18 mouse cellular contexts compared by ENCODE assay signal in genomic region chr11:60864166-60864565, GRCm38 (mm10). TPM values are rescaled to one million over a fixed set of nuclear protein-coding genes. Genes with fewer than 3 reads are reported as not detected.
DNase-seq lines count a peak whose midpoint lies in the region; ATAC-seq and TF ChIP-seq lines count a peak whose summit lies in the region.
"Had no signal": no experiment of that assay in that cellular context is flagged by ENCODE, and none has a peak within 500 bp of the region (broad histone marks: within the 10 kb centered on the region; RNA-seq: fewer than 3 reads in every experiment).

No protein-coding gene starts in this region.

- H3K4me1 ChIP-seq in heart, embryonic 12.5 days (replicated peaks) = peaks cover 58% of the 10 kb centered on the region
- peaks cover 5% of the 10 kb centered on the region; the same call in 1 of the 2 replicates for H3K4me1 ChIP-seq in lung, postnatal 0 days (ENCODE audit: insufficient read depth, low read depth, low read length)
- H3K4me1 ChIP-seq: forebrain, embryonic 13.5 days had no signal

- H3K9ac ChIP-seq in heart, embryonic 12.5 days = peak overlapping the region; percentile 3; the same call in 1 of the 2 replicates
- no peak overlapping the region for H3K9ac ChIP-seq in lung, postnatal 0 days (replicated peaks; ENCODE audit: low read depth)
- H3K9ac ChIP-seq: embryonic facial prominence, embryonic 13.5 days; forebrain, embryonic 13.5 days; forebrain, postnatal 0 days; hindbrain, embryonic 15.5 days; kidney, embryonic 15.5 days had no signal

- WGBS in heart, embryonic 12.5 days = 81% methylated on average over 2 of the region's 2 CpGs
- WGBS in lung, postnatal 0 days = 66% methylated on average over 2 of the region's 2 CpGs

- H3K4me2 ChIP-seq in heart, embryonic 12.5 days = no peak overlapping the region
- H3K4me2 ChIP-seq in lung, postnatal 0 days (replicated peaks; ENCODE audit: low read depth, low read length) = no peak overlapping the region
- H3K4me2 ChIP-seq: embryonic facial prominence, embryonic 13.5 days; forebrain, embryonic 13.5 days; hindbrain, embryonic 15.5 days; kidney, embryonic 15.5 days had no signal

- peak overlapping the region; percentile 63; the same call in 1 of the 2 replicates for H3K27ac ChIP-seq in heart, embryonic 12.5 days (ENCODE audit: poor library complexity, severe bottlenecking)
- H3K27ac ChIP-seq in lung, postnatal 0 days (ENCODE audit: low read length) = no peak overlapping the region
- H3K27ac ChIP-seq: embryonic facial prominence, embryonic 13.5 days; forebrain, embryonic 13.5 days; hindbrain, embryonic 15.5 days; kidney, embryonic 15.5 days had no signal

- no peaks in the 10 kb centered on the region for H3K27me3 ChIP-seq in heart, embryonic 12.5 days (replicated peaks)
- no peaks in the 10 kb centered on the region for H3K27me3 ChIP-seq in lung, postnatal 0 days (replicated peaks; ENCODE audit: insufficient read depth, low read length)
- H3K27me3 ChIP-seq: CH12.LX; embryonic facial prominence, embryonic 13.5 days; forebrain, embryonic 13.5 days; hindbrain, embryonic 15.5 days; kidney, embryonic 15.5 days had no signal

- no peak overlapping the region for H3K4me3 ChIP-seq in heart, embryonic 12.5 days
- H3K4me3 ChIP-seq in lung, postnatal 0 days (ENCODE audit: low read depth, low read length) = no peak overlapping the region
- H3K4me3 ChIP-seq: embryonic facial prominence, embryonic 13.5 days; forebrain, embryonic 13.5 days; hindbrain, embryonic 15.5 days; kidney, embryonic 15.5 days had no signal

- peaks cover 57% of the 10 kb centered on the region for H3K36me3 ChIP-seq in heart, embryonic 12.5 days
- peaks cover 5% of the 10 kb centered on the region; the same call in 1 of the 2 replicates for H3K36me3 ChIP-seq in lung, postnatal 0 days (ENCODE audit: insufficient read depth, low read length)

- H3K9me3 ChIP-seq in heart, embryonic 12.5 days (replicated peaks) = no peaks in the 10 kb centered on the region
- no peaks in the 10 kb centered on the region for H3K9me3 ChIP-seq in lung, postnatal 0 days (ENCODE audit: low read length)
- H3K9me3 ChIP-seq: embryonic facial prominence, embryonic 13.5 days; forebrain, embryonic 13.5 days; hindbrain, embryonic 15.5 days; kidney, embryonic 15.5 days had no signal

- ATAC-seq in heart, embryonic 12.5 days (ENCODE audit: insufficient number of reproducible peaks, low FRiP score) = no peak
- peak; percentile 41 for ATAC-seq in lung, postnatal 0 days
- ATAC-seq: forebrain, embryonic 13.5 days; forebrain, postnatal 0 days; intestine, embryonic 16.5 days had no signal

- TF ChIP-seq CTCF in lung, postnatal 0 days (IDR thresholded peaks at IDR 0.05) = no peak

- peak; percentile 31 to 36 for DNase-seq in cerebellum, postnatal 36 days
- no peak for DNase-seq in cerebellum, adult 9-10 months
- DNase-seq in heart, adult 18-20 months = no peak
- DNase-seq in lung, postnatal 0 days (ENCODE audit: low spot score) = no peak
- no peak for DNase-seq in lung, postnatal 4 days
- DNase-seq in R1 (ENCODE audit: low read depth, low spot score) = peak; percentile 32
- no peak for DNase-seq in thymus, postnatal 25 days
- DNase-seq: cerebellum, adult 11 months; forebrain, postnatal 0 days; gastrocnemius, postnatal 36 days; kidney, adult 2 months had no signal

- TF ChIP-seq EP300 in lung, postnatal 0 days (IDR thresholded peaks at IDR 0.05) = no peak

RNA-seq across cellular contexts. Expression of gene Tmem11, which starts 14.9 kb away (rescaled TPM):
- 52.6 and 53.9 TPM in 2 replicates for polyA plus RNA-seq in heart, embryonic 12.5 days (2016; fragmentation: Nextera tagmentation; extraction: Ambion mirVana)
- total RNA-seq in heart, adult 18-20 months (2021) = 10 to 100 TPM; 28.9 to 29.6 TPM
- 45.3 and 48.4 TPM in 2 replicates for polyA plus RNA-seq in lung, postnatal 0 days (2015; fragmentation: Nextera tagmentation; extraction: Ambion mirVana)

RNA-seq across cellular contexts. Expression of gene Dhrs7b, which starts 33.7 kb away (rescaled TPM):
- 31.6 and 33.4 TPM in 2 replicates for polyA plus RNA-seq in heart, embryonic 12.5 days (2016; fragmentation: Nextera tagmentation; extraction: Ambion mirVana)
- 10 to 100 TPM; 24.3 TPM for total RNA-seq in heart, adult 18-20 months (2021)
- polyA plus RNA-seq in lung, postnatal 0 days (2015; fragmentation: Nextera tagmentation; extraction: Ambion mirVana) = 24.2 and 28.7 TPM in 2 replicates

RNA-seq across cellular contexts. Expression of gene Natd1, which starts 50.4 kb away (rescaled TPM):
- 22.1 and 25.5 TPM in 2 replicates for polyA plus RNA-seq in heart, embryonic 12.5 days (2016; fragmentation: Nextera tagmentation; extraction: Ambion mirVana)
- 10 to 100 TPM in 1 of 2 experiments, 1 to 10 TPM in 1; 9.9 to 12.4 TPM for total RNA-seq in heart, adult 18-20 months (2021)
- 17.0 and 19.1 TPM in 2 replicates for polyA plus RNA-seq in lung, postnatal 0 days (2015; fragmentation: Nextera tagmentation; extraction: Ambion mirVana)

RNA-seq across cellular contexts. Expression of gene Shmt1, which starts 52.6 kb away (rescaled TPM):
- polyA plus RNA-seq in heart, embryonic 12.5 days (2016; fragmentation: Nextera tagmentation; extraction: Ambion mirVana) = 34.5 and 38.6 TPM in 2 replicates
- 10 to 100 TPM; 11.9 to 13.5 TPM for total RNA-seq in heart, adult 18-20 months (2021)
- polyA plus RNA-seq in lung, postnatal 0 days (2015; fragmentation: Nextera tagmentation; extraction: Ambion mirVana) = 14.4 and 18.4 TPM in 2 replicates

Comparison
In these comparisons a context has a peak if more than half of its experiments do, and no peak if none do; other contexts are left out.
1. DNase-seq: peak in cerebellum, postnatal 36 days (2 of 2) and R1 (single experiment); none in cerebellum, adult 9-10 months (single experiment), heart, adult 18-20 months (0 of 2), lung, postnatal 0 days (single experiment), lung, postnatal 4 days (0 of 2) and thymus, postnatal 25 days (single experiment).